Mouse (Mus musculus) small intestine, adult 2 months (tissue): ENCODE measurements around the gene Efna4. TPM values are rescaled to one million over a fixed set of nuclear protein-coding genes. Genes with fewer than 3 reads are reported as not detected.
A peak's percentile ranks its signal among the peaks of the same experiment; 100 is the strongest.

Experiments used
- H3K27ac ChIP-seq: fragments of 200-500 bp; 2 replicates; pipeline ENCODE4 v1.5.1; 2012; ENCODE audit warnings: low read depth, low read length, control low read depth, inconsistent platforms; ENCODE audit not compliant: insufficient read depth
- H3K27me3 ChIP-seq: fragments of 200-500 bp; 2 replicates; pipeline ENCODE4 v1.6.1; 2012; ENCODE audit warnings: mild to moderate bottlenecking, moderate library complexity, low read length, inconsistent platforms; ENCODE audit not compliant: control insufficient read depth, insufficient read depth
- H3K36me3 ChIP-seq: fragments of 200-500 bp; 2 replicates; pipeline ENCODE4 v1.6.1; 2012; ENCODE audit warnings: mild to moderate bottlenecking, low read length, control low read depth, inconsistent platforms; ENCODE audit not compliant: control insufficient read depth, insufficient read depth
- H3K4me1 ChIP-seq: fragments of 200-500 bp; 2 replicates; pipeline ENCODE4 v1.6.1; 2012; ENCODE audit warnings: low read length, inconsistent platforms, mixed read lengths; ENCODE audit not compliant: control insufficient read depth, insufficient read depth, insufficient read length
- H3K4me3 ChIP-seq: fragments of 200-500 bp; 2 replicates; pipeline ENCODE4 v1.5.1; 2012; ENCODE audit warnings: low read depth, mild to moderate bottlenecking, control low read depth, inconsistent platforms, low read length, moderate library complexity
- CTCF ChIP-seq: fragments of 200-500 bp; IDR thresholded peaks from 2 replicates; pipeline ENCODE4 v1.5.1; 2012; ENCODE audit warnings: low read depth, mild to moderate bottlenecking, control low read depth, inconsistent platforms, low read length, moderate library complexity, mixed read lengths; ENCODE audit not compliant: insufficient replicate concordance, insufficient read length; ENCODE audit errors: extremely low read depth
- POLR2A ChIP-seq: fragments of 200-500 bp; IDR thresholded peaks from 2 replicates; pipeline ENCODE4 v1.6.1; 2012; ENCODE audit warnings: low read depth, mild to moderate bottlenecking, control low read depth, inconsistent platforms, low read length, moderate library complexity
- WGBS: fragments of 180-500 bp; shearing (Covaris S2); methylation state at CpG from one replicate; pipeline ENCODE4 v1.1.7; 2018; 5-methylcytosine and 5-hydroxymethylcytosine counted together
- polyA plus RNA-seq: library from polyadenylated mRNA; depleted of rRNA; stranded (reverse); fragments of >200 nt; gene quantifications from 2 replicates; pipeline ENCODE4 v1.2.3, GENCODE M21; 2012

The Efna4 gene
- polyA plus RNA-seq, 1 experiment = 20.0 TPM

GRCm38 (mm10) chr3:89330948-89331347 is 6.9 kb downstream of the Efna4 start:
- WGBS = 10% methylated on average over 10 of the region's 10 CpGs
- TF ChIP-seq POLR2A (no peak), CTCF (no peak)
- Histone ChIP-seq H3K4me3 (no peak overlapping the region), H3K4me1 (peaks cover 33% of the 10 kb centered on the region), H3K27me3 (no peaks in the 10 kb centered on the region), H3K36me3 (peaks cover 5% of the 10 kb centered on the region; the same call in 1 of the 2 replicates), H3K27ac (peak overlapping the region; percentile 86)

- TF ChIP-seq CTCF (no peak), POLR2A (no peak)
- H3K27me3 ChIP-seq = no peaks in the 10 kb centered on the region
- H3K36me3 ChIP-seq = peaks cover 5% of the 10 kb centered on the region; the same call in 1 of the 2 replicates
- H3K4me1 ChIP-seq = peaks cover 33% of the 10 kb centered on the region
- H3K27ac ChIP-seq = no peak overlapping the region
- no peak overlapping the region for H3K4me3 ChIP-seq
- 42% methylated on average over 3 of the region's 3 CpGs for WGBS
These were observed 7.5 kb downstream of the Efna4 start for GRCm38 (mm10) chr3:89330346-89330745.

GRCm38 (mm10) chr3:89328623-89329022 is 9.2 kb downstream of the Efna4 start:
- Histone ChIP-seq H3K27ac (peak overlapping the region; percentile 60), H3K36me3 (no peaks in the 10 kb centered on the region), H3K27me3 (no peaks in the 10 kb centered on the region), H3K4me1 (peaks cover 33% of the 10 kb centered on the region), H3K4me3 (no peak overlapping the region)
- TF ChIP-seq CTCF (no peak), POLR2A (no peak)
- 12% methylated on average over 4 of the region's 4 CpGs for WGBS

- TF ChIP-seq POLR2A = no peak
- H3K27me3 ChIP-seq = no peaks in the 10 kb centered on the region
- 15% methylated on average over 9 of the region's 9 CpGs for WGBS
- H3K36me3 ChIP-seq = no peaks in the 10 kb centered on the region
- no peak overlapping the region for H3K27ac ChIP-seq
- H3K4me3 ChIP-seq = no peak overlapping the region
- H3K4me1 ChIP-seq = peaks cover 29% of the 10 kb centered on the region
These were observed 10.4 kb downstream of the Efna4 start for GRCm38 (mm10) chr3:89327371-89327870.

GRCm38 (mm10) chr3:89325882-89326281 is 11.9 kb downstream of the Efna4 start:
- H3K36me3 ChIP-seq = no peaks in the 10 kb centered on the region

GRCm38 (mm10) chr3:89322514-89323165 is 15.2 kb downstream of the Efna4 start, which contains the start of gene Efna3:
Gene Efna3, minus strand, starts transcription at chr3:89322965.
- H3K27ac ChIP-seq = no peak within 1 kb of the TSS
- TF ChIP-seq CTCF = no peak
- TF ChIP-seq POLR2A = no peak
- peaks cover 29% of the 10 kb centered on the region for H3K4me1 ChIP-seq
- H3K27me3 ChIP-seq = peaks cover 31% of the 10 kb centered on the region
- WGBS = under 1% methylated on average over 53 of the region's 53 CpGs
- no peaks in the 10 kb centered on the region for H3K36me3 ChIP-seq
- peak within 1 kb of the TSS; percentile 69 for H3K4me3 ChIP-seq

More at GRCm38 (mm10) chr3:89325882-89326281, 11.9 kb downstream of the Efna4 start:
- 94% methylated on average over 8 of the region's 8 CpGs for WGBS
- H3K27ac ChIP-seq = no peak overlapping the region
- no peak overlapping the region for H3K4me3 ChIP-seq
- TF ChIP-seq CTCF (no peak), POLR2A (no peak)
- peaks cover 32% of the 10 kb centered on the region for H3K4me1 ChIP-seq
- H3K27me3 ChIP-seq = peaks cover 8% of the 10 kb centered on the region; the same call in 1 of the 2 replicates

GRCm38 (mm10) chr3:89322131-89322500 is 15.7 kb downstream of the Efna4 start:
- Histone ChIP-seq H3K4me1 (peaks cover 26% of the 10 kb centered on the region), H3K36me3 (no peaks in the 10 kb centered on the region), H3K27me3 (peaks cover 31% of the 10 kb centered on the region), H3K27ac (no peak overlapping the region), H3K4me3 (peak overlapping the region; percentile 69)
- TF ChIP-seq POLR2A = no peak
- WGBS = 2% methylated on average over 14 of the region's 14 CpGs
